Mouse (Mus musculus) frontal cortex, postnatal 10 days (tissue): ENCODE data around the gene Cdk2ap2.
A peak's percentile ranks its signal among the peaks of the same experiment; 100 is the strongest.

ENCODE experiments used
- DNase-seq, 2 experiments: peaks; one replicate each; pipeline ENCODE4 v3.0.0; 2022; ENCODE audit warnings: low spot score in 2 of 2, mixed read lengths in 1 of 2

Gene Cdk2ap2

DNA sequence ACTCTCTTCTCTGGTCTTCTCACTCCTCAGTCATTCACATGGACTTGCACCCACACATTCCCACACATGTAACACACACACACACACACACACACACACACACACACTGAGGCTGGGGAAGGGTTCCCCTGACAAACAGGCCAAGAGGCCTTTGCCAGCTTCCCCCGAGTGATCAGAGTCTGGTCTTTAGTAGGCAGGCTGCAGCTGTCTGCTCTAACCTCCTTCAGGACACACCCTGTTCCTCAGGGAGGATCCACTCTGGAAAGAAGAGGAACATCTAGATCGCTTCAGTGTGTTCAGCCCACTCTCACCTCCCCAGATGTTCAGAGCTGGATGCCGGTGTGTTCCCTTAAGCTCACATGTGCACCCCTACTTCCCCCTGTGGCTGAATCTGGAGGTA lies 2.6 kb upstream of the Cdk2ap2 start:
- DNase-seq, result peak in 1 of 2 experiments; percentile 4

DNA sequence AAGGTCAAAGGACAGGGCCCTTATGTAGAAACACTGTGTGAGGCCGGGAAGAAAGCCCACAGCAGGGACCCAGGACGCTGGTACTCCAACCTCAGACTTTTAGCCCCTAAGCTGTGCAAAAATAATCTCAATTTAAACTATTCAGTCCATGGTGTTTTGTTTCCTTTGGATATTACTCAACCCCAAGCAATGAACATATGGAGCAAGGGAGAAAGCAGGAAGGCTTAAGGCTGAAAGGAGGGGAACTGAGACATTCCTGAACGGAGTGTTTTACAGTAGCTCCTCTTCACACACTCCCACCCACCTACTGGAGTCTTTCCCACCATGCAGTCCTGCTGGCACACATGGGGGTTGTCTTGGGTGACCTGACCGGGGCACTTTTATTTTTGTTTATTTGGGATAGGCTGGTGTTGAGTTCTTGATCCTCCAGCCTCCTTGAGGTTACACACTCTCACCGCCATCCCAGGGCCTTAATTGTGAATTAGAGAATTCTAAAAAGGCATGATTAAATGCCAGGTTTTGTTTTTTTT lies 2.1 kb upstream of the Cdk2ap2 start:
- DNase-seq, result no peak

DNA sequence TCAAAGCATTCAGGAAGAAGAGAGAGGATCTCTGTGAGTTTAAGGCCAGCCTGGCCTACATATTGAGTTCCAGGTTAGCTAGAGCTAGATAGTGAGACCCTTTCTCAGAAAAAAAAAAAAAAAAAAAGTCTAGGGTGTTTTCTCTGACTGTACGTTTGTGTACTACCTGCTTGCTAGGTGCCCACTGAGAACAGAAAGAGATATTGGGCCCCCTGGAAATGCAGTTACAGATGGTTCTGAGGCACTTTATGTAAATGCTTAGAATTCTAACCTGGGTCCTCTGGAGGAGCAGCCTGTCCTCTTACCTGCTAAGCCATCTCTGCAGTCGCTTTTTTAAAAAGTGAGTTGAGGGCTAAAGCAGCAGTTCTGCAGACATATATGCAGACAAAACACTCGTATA lies 1.2 kb upstream of the Cdk2ap2 start:
- no peak for DNase-seq

DNA sequence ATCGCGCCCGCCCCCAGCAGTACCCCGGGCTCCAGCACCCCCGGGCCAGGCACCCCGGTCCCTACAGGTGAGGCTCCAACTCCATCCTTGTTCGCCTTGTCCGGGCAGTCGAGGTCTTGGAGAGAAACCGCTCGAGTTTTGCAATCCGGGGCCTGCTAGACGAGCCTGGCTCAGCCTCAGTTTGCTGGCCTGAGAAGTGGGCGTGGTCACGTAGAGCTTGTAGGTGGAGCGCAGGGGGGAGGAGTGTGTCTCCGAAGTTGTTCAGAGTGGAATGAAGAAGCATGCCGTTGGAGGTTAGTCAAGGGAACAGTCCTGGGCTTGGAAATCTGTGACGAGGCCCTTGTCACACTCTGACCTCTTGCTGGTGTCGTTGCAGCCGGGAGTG lies 451 bp downstream of the Cdk2ap2 start:
- DNase-seq, result no peak

DNA sequence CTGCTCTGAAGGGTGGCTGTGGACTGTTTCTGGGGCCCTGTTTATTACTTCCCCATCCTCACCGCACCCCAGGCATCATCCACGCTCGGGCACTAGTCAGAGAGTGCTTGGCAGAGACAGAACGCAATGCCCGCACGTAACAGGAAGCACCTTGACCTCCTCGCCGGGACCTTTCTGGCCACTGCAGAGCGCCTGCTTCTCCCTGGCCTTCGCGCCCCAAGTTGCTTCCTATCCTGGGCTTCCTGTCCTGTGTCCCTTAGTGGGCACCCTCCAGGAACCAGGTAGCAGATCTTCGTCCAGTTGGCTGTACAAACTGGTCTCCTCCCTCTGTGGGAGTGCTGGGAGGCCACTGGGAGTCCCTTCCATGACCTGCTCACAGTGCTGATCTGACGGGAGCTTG lies 1.4 kb downstream of the Cdk2ap2 start:
- no peak for DNase-seq

DNA sequence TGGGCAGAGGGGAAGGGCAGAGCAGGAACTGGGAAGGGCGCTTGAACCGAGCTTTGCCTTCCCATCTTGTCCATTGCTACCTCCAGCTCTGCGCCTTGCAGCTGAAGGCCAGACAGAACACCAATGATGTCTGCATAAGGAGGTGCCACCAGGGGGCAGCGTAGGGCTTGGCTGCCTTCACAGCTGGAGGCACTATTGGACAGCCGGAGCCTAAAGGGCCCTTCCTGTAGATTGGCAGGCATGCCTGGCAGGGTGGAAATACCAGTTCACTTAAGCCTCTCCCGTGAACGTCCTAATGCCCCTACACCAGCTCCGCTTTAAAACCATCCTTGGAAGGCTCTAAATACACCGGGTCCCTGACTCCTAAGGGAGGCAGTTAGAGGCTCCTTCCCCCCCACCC lies 2.1 kb downstream of the Cdk2ap2 start:
- DNase-seq, result peak; percentile 78 to 83

DNA sequence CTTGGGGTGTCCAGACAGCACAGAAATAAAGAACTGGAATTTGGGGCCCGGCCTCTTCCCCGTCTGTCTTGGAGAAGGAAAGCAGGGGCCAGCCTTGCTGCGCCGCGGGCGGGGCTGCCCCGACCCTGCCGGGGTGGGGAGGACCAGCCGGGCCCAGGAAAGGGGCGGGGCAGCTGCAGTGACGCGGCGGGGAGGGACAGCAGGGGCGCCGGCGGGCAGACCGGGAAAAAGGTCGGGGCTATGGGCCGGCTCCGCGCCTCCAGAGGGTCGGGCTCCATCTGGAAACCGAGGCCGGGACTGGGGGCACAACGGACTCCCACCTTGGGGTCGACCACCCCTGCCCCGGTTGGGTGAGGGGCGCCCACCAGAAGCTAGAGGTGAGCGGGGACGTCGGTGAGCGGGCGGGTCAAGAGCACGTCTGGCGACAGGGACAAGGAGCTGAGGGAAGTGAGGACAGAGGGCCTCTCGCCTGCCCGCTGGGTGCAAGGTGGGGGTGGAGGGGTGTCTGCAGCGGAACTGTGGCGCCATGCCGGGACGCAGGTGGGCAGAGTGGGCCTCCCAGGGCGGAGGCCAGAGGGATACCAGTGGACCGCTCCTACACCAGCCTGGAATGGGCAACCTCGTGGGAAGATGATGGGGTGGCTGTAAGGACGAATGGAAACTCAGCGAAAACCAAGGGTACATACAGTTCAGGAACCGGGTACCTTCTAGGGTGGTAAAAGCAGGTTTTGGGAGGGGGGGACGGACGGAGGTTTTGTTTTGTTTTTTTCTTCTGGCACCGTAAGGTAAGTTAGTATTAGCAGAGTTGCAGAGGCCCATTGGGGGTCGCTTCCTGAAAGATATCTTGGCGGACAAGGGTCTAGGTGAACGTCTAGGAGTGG lies 3.1 kb downstream of the Cdk2ap2 start, which contains the start of gene Pitpnm1:
Gene Pitpnm1, plus strand, starts transcription at position 162 of the 881 bp plus-strand sequence.
- DNase-seq, result peak in 1 of 2 experiments; percentile 64

DNA sequence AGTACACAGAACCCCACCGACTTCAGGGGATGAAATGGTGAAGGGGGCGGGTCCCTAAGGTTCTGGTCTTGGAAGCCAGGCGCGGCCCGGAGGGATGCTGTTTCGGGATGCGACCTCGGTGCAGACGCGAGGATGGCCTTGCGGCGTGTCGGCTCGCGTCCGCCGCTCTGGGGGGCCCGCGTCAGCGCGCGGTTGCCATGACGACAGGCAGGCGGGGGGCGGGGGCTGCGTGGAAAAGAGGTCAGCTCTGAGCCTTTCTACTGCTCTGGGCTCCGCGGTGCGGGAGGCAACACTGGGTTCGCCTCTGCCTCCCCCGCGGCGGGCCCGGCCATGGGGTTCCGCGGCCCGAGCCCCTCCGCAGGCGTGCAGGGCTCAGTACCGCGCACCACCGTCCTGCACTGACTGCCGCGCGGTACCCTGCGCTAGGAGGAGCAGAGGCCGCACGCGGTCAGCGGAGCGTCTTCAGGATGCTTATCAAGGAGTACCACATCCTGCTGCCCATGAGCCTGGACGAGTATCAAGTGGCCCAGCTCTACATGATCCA lies 3.8 kb downstream of the Cdk2ap2 start:
- peak; percentile 73 to 74 for DNase-seq

DNA sequence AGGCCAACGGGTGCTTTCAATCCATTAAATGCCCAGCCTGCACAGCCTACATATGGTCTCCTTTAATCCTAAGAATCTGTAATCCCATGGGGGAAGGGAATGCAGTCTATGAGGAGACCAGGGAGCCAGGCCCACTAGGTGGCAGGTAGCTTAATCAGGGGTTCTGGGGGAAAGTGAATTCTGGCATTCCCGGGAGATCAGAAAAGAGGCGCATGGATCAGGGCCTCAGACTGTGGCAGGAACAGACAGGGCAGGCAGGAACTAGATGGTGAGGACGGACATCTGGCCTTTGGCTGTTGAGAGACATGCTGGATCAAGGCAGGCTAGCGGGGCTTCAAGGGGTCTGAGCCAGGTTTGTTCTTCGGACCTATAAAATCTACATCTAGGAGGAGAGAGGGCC lies 4.5 kb downstream of the Cdk2ap2 start:
- DNase-seq, result no peak

DNA sequence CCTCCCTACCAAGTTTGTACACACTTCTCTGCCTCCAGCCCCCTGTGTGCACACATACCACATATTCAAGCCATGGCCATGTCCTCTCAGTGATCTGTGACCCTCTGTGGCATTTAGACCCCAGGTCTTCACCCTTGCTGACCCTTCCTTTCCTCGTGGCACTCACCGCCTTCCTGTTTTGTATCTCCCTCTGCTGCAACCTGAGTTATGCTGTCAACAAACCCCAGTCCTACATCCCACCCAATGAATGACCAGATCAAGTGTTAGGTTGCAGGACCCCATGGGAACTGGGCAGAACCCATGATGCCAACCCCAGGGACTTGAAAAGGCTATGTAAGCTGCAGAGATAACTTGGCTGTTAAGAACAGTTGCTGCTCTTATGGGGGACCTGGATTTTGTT lies 5.1 kb downstream of the Cdk2ap2 start:
- no peak for DNase-seq

DNA sequence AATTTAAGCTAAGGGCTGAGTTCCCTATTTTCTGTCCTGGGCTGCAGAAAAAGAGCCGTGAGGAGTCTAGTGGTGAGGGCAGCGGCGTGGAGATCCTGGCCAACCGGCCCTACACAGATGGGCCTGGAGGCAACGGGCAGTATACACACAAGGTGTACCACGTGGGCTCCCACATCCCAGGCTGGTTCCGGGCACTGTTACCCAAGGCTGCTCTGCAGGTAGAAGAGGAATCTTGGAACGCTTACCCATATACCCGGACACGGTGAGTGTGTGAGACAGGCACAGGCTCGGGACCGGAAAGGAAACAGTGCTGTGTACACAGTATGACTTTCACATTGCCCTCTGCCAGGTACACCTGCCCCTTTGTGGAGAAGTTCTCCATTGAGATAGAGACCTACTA lies 5.6 kb downstream of the Cdk2ap2 start:
- no peak for DNase-seq

DNA sequence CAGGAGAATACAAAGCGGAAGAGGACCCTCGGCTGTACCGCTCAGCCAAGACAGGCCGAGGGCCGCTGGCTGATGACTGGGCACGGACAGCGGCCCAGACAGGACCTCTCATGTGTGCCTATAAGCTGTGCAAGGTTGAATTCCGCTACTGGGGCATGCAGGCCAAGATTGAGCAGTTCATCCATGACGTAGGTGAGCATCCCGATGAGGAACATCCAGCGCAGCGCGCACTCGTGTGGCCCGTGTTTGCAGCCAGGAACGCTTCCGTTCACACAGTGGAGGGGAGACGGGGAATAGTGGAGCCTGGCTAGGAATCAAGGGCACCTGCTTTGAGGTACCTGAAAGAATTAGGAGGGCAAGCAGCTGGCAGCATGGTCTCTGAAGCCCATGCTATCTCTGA lies 6.3 kb downstream of the Cdk2ap2 start:
- no peak for DNase-seq

DNA sequence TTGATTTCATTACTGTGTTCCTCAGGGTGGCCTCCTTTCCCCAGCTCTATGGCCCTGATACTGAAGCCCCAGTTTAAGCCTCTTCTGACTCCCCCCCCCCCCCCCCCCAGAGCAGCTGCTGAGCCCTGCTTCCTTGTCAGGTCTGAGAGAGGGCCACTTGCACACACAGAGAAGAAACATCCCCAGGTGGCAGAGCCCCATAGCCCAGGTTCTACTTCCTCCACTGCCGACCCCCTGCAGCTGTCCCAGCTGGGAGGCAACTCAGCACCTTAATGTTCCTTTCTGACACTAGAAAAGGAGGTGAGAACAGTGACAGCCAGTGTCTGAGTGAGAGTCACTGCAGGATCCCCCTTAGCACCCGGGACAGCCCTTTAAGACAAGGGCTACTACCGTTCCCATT lies 6.8 kb downstream of the Cdk2ap2 start:
- DNase-seq, result no peak

DNA sequence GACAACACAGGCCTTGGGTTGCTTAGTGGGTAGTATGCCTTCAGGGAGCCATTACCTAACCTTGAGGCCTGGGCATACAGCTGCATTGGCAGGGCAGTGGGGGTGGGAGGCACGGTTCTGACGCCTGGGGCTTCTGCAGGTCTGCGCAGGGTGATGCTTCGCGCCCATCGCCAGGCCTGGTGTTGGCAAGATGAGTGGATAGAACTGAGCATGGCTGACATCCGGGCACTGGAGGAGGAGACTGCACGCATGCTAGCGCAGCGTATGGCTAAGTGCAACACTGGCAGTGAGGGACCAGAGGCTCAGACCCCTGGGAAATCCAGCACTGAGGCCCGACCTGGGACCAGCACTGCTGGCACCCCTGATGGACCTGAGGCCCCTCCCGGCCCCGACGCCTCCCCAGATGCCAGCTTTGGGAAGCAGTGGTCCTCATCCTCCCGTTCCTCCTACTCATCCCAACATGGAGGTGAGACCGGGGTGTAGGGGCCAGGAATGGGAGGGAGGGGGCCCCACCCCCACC lies 7.8 kb downstream of the Cdk2ap2 start:
- no peak for DNase-seq

DNA sequence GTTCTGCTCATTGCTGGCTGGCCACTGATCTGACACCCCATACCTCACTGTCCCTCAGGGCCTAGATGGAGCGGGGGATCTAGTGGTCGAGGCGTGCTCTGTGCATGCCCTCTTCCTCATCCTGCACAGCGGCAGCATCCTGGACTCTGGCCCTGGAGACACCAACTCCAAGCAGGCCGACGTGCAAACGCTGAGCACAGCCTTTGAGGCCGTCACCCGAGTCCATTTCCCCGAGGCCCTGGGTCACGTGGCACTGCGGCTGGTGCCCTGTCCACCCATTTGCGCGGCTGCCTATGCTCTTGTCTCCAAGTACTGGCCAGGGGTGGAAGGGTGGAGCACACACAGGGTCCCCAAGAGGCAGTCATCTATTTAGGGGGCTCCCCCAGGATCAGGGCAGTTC lies 9.7 kb downstream of the Cdk2ap2 start:
- DNase-seq, result no peak

DNA sequence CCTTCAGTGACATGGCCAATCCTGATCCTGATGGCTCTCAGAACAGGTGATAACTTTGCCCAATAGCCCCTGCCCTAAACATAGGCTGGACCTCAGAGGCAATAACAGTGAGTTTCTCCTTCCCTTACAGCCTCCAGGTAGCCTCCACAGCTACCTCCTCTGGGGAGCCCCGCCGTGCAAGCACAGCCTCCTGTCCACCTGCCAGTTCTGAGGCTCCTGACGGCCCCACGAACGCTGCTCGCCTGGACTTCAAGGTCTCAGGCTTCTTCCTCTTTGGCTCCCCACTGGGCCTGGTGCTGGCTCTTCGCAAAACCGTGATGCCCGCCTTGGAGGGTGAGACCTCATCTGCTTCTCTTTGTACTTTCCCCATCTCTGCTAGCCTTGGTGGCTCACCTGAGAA lies 11.6 kb downstream of the Cdk2ap2 start:
- DNase-seq, result no peak

DNA sequence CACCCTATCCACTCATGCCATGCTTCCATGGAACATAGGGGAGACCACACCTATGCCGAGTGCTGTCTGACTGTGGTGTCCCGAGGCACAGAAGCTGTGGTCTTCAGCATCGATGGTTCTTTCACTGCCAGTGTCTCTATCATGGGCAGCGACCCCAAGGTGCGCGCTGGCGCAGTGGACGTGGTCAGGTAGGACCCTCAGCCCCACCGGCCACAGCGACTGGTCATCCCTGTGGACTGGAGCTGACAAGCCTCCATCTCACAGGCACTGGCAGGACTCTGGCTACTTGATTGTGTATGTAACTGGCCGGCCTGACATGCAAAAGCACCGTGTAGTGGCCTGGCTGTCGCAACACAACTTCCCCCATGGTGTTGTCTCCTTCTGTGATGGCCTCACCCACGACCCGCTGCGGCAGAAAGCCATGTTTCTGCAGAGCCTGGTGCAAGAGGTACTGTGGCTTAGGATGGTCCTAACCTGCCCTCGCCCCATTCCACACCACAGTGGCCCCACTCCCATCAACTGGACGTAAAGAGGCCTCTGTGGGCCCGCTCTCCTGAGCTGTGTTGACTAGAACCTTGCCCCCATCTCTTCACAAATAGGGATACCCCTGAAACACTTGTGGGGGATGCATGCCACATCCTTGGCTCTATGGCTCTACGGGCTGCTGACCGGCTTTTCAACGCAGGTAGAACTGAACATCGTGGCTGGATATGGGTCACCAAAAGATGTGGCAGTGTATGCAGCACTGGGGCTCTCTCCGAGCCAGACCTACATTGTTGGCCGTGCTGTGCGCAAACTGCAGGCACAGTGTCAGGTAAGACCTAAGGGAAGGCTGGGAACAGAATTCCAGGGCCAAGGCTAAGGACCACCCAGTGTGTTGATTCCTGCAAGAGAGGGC lies 15.3 kb downstream of the Cdk2ap2 start:
- no peak for DNase-seq

DNA sequence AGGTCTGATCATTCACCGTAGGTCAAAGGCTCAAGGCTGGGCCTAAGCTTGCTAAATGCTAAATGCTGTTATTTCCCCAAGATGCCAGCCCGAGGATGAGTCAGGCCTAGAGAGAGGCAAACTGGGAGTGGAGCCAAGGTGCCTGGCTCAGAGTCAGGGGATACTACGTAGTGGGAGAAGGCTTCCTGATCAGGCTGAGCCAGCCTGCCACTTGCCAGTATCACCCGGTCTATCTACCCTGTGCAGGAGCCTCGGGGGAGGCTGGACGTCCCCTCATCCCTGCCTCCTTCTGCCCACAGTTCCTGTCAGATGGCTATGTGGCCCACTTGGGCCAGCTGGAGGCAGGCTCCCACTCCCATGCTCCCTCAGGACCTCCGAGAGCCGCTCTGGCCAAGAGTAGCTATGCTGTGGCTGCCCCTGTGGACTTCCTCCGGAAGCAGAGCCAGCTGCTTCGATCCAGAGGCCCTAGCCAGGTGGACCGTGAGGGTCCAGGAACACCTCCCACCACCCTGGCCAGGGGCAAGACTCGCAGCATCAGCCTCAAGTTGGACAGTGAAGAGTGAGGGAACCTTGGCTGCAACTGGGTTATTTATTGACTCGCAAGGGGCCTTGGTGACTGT lies 16.3 kb downstream of the Cdk2ap2 start:
- DNase-seq, result no peak

DNA sequence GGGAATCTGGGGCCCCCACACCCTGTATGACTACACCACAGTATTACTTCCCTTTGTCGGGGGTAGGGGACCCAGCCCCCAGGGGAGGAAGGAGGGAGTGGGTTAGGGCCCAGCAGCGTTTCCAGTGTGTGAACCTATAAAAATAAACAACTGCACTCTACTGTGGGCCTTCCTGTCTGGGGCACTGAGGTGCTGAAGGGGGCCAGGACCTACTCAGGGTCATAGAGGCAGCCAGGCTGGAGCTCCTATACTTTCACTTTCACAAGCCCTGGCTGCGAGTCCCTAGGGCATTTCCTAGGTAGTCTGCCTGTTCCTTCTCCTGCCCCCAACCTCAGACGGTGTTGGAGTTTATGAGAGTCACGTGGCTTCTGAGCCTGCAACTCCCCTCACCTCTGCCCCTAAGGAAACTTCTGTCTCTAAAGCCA lies 16.8 kb downstream of the Cdk2ap2 start:
- DNase-seq, result no peak

DNA sequence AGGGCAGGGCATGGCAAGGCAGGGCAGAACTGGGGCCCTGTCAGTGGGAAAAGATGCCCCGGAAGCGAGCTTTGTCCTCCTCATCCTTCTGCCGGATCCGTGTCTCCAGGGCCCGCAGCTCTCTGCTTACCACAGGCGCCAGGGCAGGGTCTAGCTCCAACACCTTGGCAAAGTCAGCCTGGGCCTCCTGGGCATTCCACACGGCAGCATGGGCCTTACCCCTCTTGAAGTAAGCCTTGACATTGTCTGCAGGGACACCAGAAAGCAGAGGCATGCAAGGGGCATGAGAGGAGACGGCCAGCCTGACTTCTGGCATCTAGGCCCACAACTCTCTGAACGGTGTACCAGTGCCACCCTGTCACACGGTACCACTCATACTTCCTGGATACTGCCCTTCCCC lies 17.6 kb downstream of the Cdk2ap2 start:
- DNase-seq, result no peak

DNA sequence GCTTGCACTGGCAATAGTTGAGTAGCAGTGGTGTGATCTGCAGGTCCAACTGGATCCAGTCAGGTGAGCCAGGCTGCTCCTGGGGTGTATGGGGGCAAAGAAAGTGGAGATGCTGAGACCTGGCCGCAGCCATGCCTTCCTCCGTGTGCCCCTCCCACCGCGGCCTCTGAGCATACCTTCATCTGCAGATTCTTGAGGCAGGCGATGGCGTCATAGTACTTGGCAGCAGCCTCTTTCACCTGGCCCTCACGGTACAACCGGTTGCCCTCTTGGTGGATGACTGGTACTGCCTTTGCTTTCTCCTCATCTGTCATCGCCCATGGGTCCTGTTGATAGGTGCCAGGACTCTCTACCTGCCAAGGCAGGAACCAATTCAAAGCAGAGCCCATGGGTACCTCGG lies 18.2 kb downstream of the Cdk2ap2 start:
- DNase-seq, result no peak
